Mouse (Mus musculus): ENCODE measurements around the gene Ntsr1.

GRCm38 (mm10) chr2:180576482-180576881, 76.7 kb downstream of the Ntsr1 start:
- no peak for TF ChIP-seq GATA1 (IDR thresholded peaks at IDR 0.05; ENCODE audit: low read length)
- TF ChIP-seq TAL1 (IDR thresholded peaks at IDR 0.05; ENCODE audit: low read length): no peak

Data from erythroblast, embryonic 14.5 days (primary cell).